10 mouse cellular contexts compared by ENCODE assay signal in the genomic region with DNA sequence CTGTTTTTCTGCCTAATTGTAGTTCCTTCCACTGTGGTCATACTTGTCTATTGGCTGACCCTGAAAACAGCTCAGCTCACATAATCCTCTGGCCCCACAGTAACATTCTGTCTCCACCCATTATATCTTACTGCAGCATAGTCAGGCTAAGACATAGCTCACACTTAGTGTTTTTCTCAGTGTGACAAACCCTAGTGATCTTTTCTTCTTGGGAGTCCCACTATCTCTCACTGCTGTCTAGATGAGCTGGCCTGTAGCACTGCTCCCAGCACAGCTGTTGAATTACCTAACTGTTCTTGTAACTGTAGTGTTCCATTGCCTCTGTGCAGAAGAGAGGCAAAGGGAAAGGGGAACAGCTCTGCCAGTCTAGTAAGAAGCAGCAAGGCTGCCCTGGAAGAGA. TPM values are rescaled to one million over a fixed set of nuclear protein-coding genes. Genes with fewer than 3 reads are reported as not detected.
DNase-seq lines count a peak whose midpoint lies in the region; ATAC-seq and TF ChIP-seq lines count a peak whose summit lies in the region.
"Had no signal": no experiment of that assay in that cellular context is flagged by ENCODE, and none has a peak within 500 bp of the region (broad histone marks: within the 10 kb centered on the region; RNA-seq: fewer than 3 reads in every experiment).

No protein-coding gene starts in this region.

- ATAC-seq in heart, embryonic 12.5 days (ENCODE audit: insufficient number of reproducible peaks, low FRiP score), result peak; percentile 24; the same call in 1 of the 2 replicates
- ATAC-seq in intestine, embryonic 16.5 days, result no peak
- no peak for ATAC-seq in stomach, embryonic 16.5 days (ENCODE audit: insufficient read depth, low FRiP score)
- no peak for ATAC-seq in cerebellum, adult (ENCODE audit: insufficient number of reproducible peaks, low FRiP score, low TSS enrichment)

- no peak overlapping the region for H3K9ac ChIP-seq in heart, embryonic 12.5 days
- no peak overlapping the region for H3K9ac ChIP-seq in intestine, embryonic 16.5 days (ENCODE audit: low read depth, low read length)
- no peak overlapping the region for H3K9ac ChIP-seq in stomach, embryonic 16.5 days (ENCODE audit: low read length)

- peaks cover 15% of the 10 kb centered on the region; the same call in 1 of the 2 replicates for H3K36me3 ChIP-seq in heart, embryonic 12.5 days
- H3K36me3 ChIP-seq in spleen, adult 2 months (ENCODE audit: control insufficient read depth, insufficient read depth, low read length), result 0 out of 2 replicates have a peak, but pooled peaks cover 3% of the 10 kb centered on the region
- peaks cover 4% of the 10 kb centered on the region for H3K36me3 ChIP-seq in intestine, embryonic 16.5 days (ENCODE audit: control insufficient read depth, insufficient read depth, low read length)
- 0 out of 2 replicates have a peak, but pooled peaks cover 2% of the 10 kb centered on the region for H3K36me3 ChIP-seq in stomach, embryonic 16.5 days (ENCODE audit: control insufficient read depth, insufficient read depth, low read length)

- DNase-seq in heart, postnatal 36 days, result no peak
- DNase-seq in spleen, adult 2 months (ENCODE audit: low read depth in 1 of 2, low spot score in 2 of 2), result no peak
- no peak for DNase-seq in spleen, postnatal 4 days (ENCODE audit: low spot score in 2 of 2)
- no peak for DNase-seq in thymus, postnatal 4 days
- DNase-seq: kidney, adult 11 months; thymus, adult 18-20 months had no signal

- H3K4me1 ChIP-seq in heart, embryonic 12.5 days (replicated peaks), result peaks cover 71% of the 10 kb centered on the region
- peaks cover 31% of the 10 kb centered on the region for H3K4me1 ChIP-seq in spleen, adult 2 months (ENCODE audit: control insufficient read depth, insufficient read depth, insufficient read length)
- peaks cover 24% of the 10 kb centered on the region; the same call in 1 of the 2 replicates for H3K4me1 ChIP-seq in intestine, embryonic 16.5 days (ENCODE audit: control insufficient read depth, insufficient read depth, low read length)
- peaks cover 47% of the 10 kb centered on the region for H3K4me1 ChIP-seq in stomach, embryonic 16.5 days (ENCODE audit: control insufficient read depth, insufficient read depth, low read length)

- H3K4me3 ChIP-seq in heart, embryonic 12.5 days, result no peak overlapping the region
- no peak overlapping the region for H3K4me3 ChIP-seq in spleen, adult 2 months (ENCODE audit: extremely low read depth, insufficient read depth, insufficient read length)
- no peak overlapping the region for H3K4me3 ChIP-seq in intestine, embryonic 16.5 days (ENCODE audit: low read length)
- no peak overlapping the region for H3K4me3 ChIP-seq in stomach, embryonic 16.5 days (replicated peaks; ENCODE audit: low read length)

- intact Hi-C loops in heart, postnatal 36 days (cut with DNase I), result no loop called here

- no peak for TF ChIP-seq CTCF in spleen, adult 2 months (IDR thresholded peaks at IDR 0.05; ENCODE audit: extremely low read depth, insufficient read depth, insufficient read length, insufficient replicate concordance)

- H3K27ac ChIP-seq in heart, embryonic 12.5 days (ENCODE audit: poor library complexity, severe bottlenecking), result peak overlapping the region; percentile 93
- peak overlapping the region; percentile 78 for H3K27ac ChIP-seq in spleen, adult 2 months (ENCODE audit: insufficient read depth, low read length)
- peak overlapping the region; percentile 82 for H3K27ac ChIP-seq in intestine, embryonic 16.5 days (ENCODE audit: low read length)
- peak overlapping the region; percentile 86 for H3K27ac ChIP-seq in stomach, embryonic 16.5 days (ENCODE audit: low read length)

- H3K9me3 ChIP-seq in heart, embryonic 12.5 days (replicated peaks), result no peaks in the 10 kb centered on the region
- H3K9me3 ChIP-seq in intestine, embryonic 16.5 days (ENCODE audit: control insufficient read depth, low read length), result no peaks in the 10 kb centered on the region
- no peaks in the 10 kb centered on the region for H3K9me3 ChIP-seq in stomach, embryonic 16.5 days (replicated peaks; ENCODE audit: control insufficient read depth, low read length)

- H3K4me2 ChIP-seq in heart, embryonic 12.5 days, result no peak overlapping the region
- no peak overlapping the region for H3K4me2 ChIP-seq in intestine, embryonic 16.5 days (ENCODE audit: low read depth, low read length)
- no peak overlapping the region for H3K4me2 ChIP-seq in stomach, embryonic 16.5 days (ENCODE audit: low read depth, low read length)

- TF ChIP-seq POLR2A in spleen, adult 2 months (IDR thresholded peaks at IDR 0.05; ENCODE audit: low read depth, low read length), result no peak

- H3K27me3 ChIP-seq in heart, embryonic 12.5 days (replicated peaks), result no peaks in the 10 kb centered on the region
- no peaks in the 10 kb centered on the region for H3K27me3 ChIP-seq in spleen, adult 2 months (ENCODE audit: control insufficient read depth, insufficient read depth, low read length)
- H3K27me3 ChIP-seq in intestine, embryonic 16.5 days (replicated peaks; ENCODE audit: control insufficient read depth, insufficient read depth, low read length), result no peaks in the 10 kb centered on the region
- no peaks in the 10 kb centered on the region for H3K27me3 ChIP-seq in stomach, embryonic 16.5 days (ENCODE audit: control insufficient read depth, insufficient read depth, low read length)

RNA-seq across cellular contexts. Expression of gene Rnf216, which starts 53.6 kb away (rescaled TPM):
- polyA plus RNA-seq in heart, embryonic 12.5 days (2016; fragmentation: Nextera tagmentation; extraction: Ambion mirVana), result 38.7 and 40.4 TPM in 2 replicates
- 10 to 100 TPM; 27.1 to 28.0 TPM for total RNA-seq in heart, postnatal 36 days (2021)
- 25.9 and 32.4 TPM in 2 replicates for polyA plus RNA-seq in spleen, adult 2 months (2012; rRNA removed)
- polyA plus RNA-seq in intestine, embryonic 16.5 days (2015; fragmentation: Nextera tagmentation; extraction: Ambion mirVana), result 26.5 and 28.4 TPM in 2 replicates
- polyA plus RNA-seq in stomach, embryonic 16.5 days (2015; fragmentation: Nextera tagmentation; extraction: Ambion mirVana), result 35.1 and 35.6 TPM in 2 replicates
